ENCODE assay signal across 15 mouse cellular contexts in genomic region chr15:90827816-90828215, GRCm38 (mm10).
DNase-seq lines count a peak whose midpoint lies in the region; ATAC-seq and TF ChIP-seq lines count a peak whose summit lies in the region.
"Had no signal": no experiment of that assay in that cellular context is flagged by ENCODE, and none has a peak within 500 bp of the region (broad histone marks: within the 10 kb centered on the region; RNA-seq: fewer than 3 reads in every experiment).

No protein-coding gene starts in this region.

- no peak for TF ChIP-seq POLR2A in kidney, adult 2 months (IDR thresholded peaks at IDR 0.05; ENCODE audit: low read depth, low read length)

- no peaks in the 10 kb centered on the region for H3K36me3 ChIP-seq in forebrain, embryonic 12.5 days (replicated peaks)
- no peaks in the 10 kb centered on the region for H3K36me3 ChIP-seq in forebrain, embryonic 10.5 days (replicated peaks)
- H3K36me3 ChIP-seq in kidney, adult 2 months (ENCODE audit: control insufficient read depth, insufficient read depth, low read length), result no peaks in the 10 kb centered on the region
- H3K36me3 ChIP-seq in neural tube, embryonic 12.5 days, result no peaks in the 10 kb centered on the region
- H3K36me3 ChIP-seq: embryonic facial prominence, embryonic 12.5 days; heart, embryonic 15.5 days; limb, embryonic 10.5 days had no signal

- no peak overlapping the region for H3K9ac ChIP-seq in forebrain, embryonic 12.5 days
- no peak overlapping the region for H3K9ac ChIP-seq in neural tube, embryonic 12.5 days
- H3K9ac ChIP-seq: embryonic facial prominence, embryonic 12.5 days; heart, embryonic 15.5 days; liver, embryonic 14.5 days had no signal

- H3K9me3 ChIP-seq in forebrain, embryonic 12.5 days, result 0 out of 2 replicates have a peak, but pooled peaks cover 8% of the 10 kb centered on the region
- peaks cover 10% of the 10 kb centered on the region for H3K9me3 ChIP-seq in forebrain, embryonic 10.5 days
- H3K9me3 ChIP-seq in neural tube, embryonic 12.5 days, result peaks cover 7% of the 10 kb centered on the region; the same call in 1 of the 2 replicates
- H3K9me3 ChIP-seq: limb, embryonic 10.5 days had no signal

- no peak overlapping the region for H3K27ac ChIP-seq in forebrain, embryonic 12.5 days
- no peak overlapping the region for H3K27ac ChIP-seq in forebrain, embryonic 10.5 days
- no peak overlapping the region for H3K27ac ChIP-seq in kidney, adult 2 months (ENCODE audit: insufficient read depth, low read depth, low read length)
- H3K27ac ChIP-seq in neural tube, embryonic 12.5 days, result no peak overlapping the region
- H3K27ac ChIP-seq: embryonic facial prominence, embryonic 12.5 days; heart, embryonic 15.5 days; limb, embryonic 10.5 days; liver, embryonic 14.5 days had no signal

- DNase-seq in forebrain, embryonic 10.5 days (ENCODE audit: extremely low spot score, low spot score), result no peak
- peak; percentile 73 for DNase-seq in embryo, embryonic 10.5 days (ENCODE audit: low spot score)
- DNase-seq in kidney, adult 2 months, result peak; percentile 73
- no peak for DNase-seq in spleen, adult 18-20 months
- DNase-seq in urinary bladder, postnatal 36 days (ENCODE audit: low spot score in 2 of 2), result no peak
- DNase-seq in lung, postnatal 25 days (ENCODE audit: low spot score), result no peak
- DNase-seq: cerebellum, adult 8-10 months; gastrocnemius, postnatal 36 days had no signal

- H3K4me1 ChIP-seq in forebrain, embryonic 12.5 days, result 0 out of 2 replicates have a peak, but pooled peaks cover 4% of the 10 kb centered on the region
- peaks cover 15% of the 10 kb centered on the region for H3K4me1 ChIP-seq in forebrain, embryonic 10.5 days
- H3K4me1 ChIP-seq in kidney, adult 2 months (ENCODE audit: control insufficient read depth, insufficient read depth, low read length), result no peaks in the 10 kb centered on the region
- no peaks in the 10 kb centered on the region for H3K4me1 ChIP-seq in neural tube, embryonic 12.5 days
- H3K4me1 ChIP-seq: embryonic facial prominence, embryonic 12.5 days; heart, embryonic 15.5 days had no signal

- H3K27me3 ChIP-seq in forebrain, embryonic 12.5 days, result peaks cover 9% of the 10 kb centered on the region
- H3K27me3 ChIP-seq in forebrain, embryonic 10.5 days (ENCODE audit: poor library complexity, severe bottlenecking), result peaks cover 42% of the 10 kb centered on the region
- no peaks in the 10 kb centered on the region for H3K27me3 ChIP-seq in kidney, adult 2 months (replicated peaks; ENCODE audit: control insufficient read depth, insufficient read depth, low read length)
- no peaks in the 10 kb centered on the region for H3K27me3 ChIP-seq in neural tube, embryonic 12.5 days (replicated peaks)
- H3K27me3 ChIP-seq: embryonic facial prominence, embryonic 12.5 days; heart, embryonic 15.5 days had no signal

- no peak overlapping the region for H3K4me3 ChIP-seq in forebrain, embryonic 12.5 days (replicated peaks)
- no peak overlapping the region for H3K4me3 ChIP-seq in forebrain, embryonic 10.5 days
- no peak overlapping the region for H3K4me3 ChIP-seq in kidney, adult 2 months (ENCODE audit: insufficient read depth, low read depth, low read length)
- no peak overlapping the region for H3K4me3 ChIP-seq in neural tube, embryonic 12.5 days
- H3K4me3 ChIP-seq: embryonic facial prominence, embryonic 12.5 days; heart, embryonic 15.5 days; limb, embryonic 10.5 days had no signal

- no peak overlapping the region for H3K4me2 ChIP-seq in forebrain, embryonic 12.5 days
- H3K4me2 ChIP-seq in neural tube, embryonic 12.5 days (replicated peaks), result no peak overlapping the region
- H3K4me2 ChIP-seq: embryonic facial prominence, embryonic 12.5 days; heart, embryonic 15.5 days had no signal

- ATAC-seq in forebrain, embryonic 12.5 days (ENCODE audit: low FRiP score), result peak; percentile 86; the same call in 1 of the 2 replicates
- peak; percentile 89 for ATAC-seq in neural tube, embryonic 12.5 days (ENCODE audit: low FRiP score, low read depth)
- ATAC-seq: inflammation-experienced regulatory T-cells, adult 6 months had no signal

- 8% methylated on average over 4 of the region's 4 CpGs for WGBS in forebrain, embryonic 12.5 days
- WGBS in forebrain, embryonic 10.5 days, result 5% methylated on average over 4 of the region's 4 CpGs
- 10% methylated on average over 4 of the region's 4 CpGs for WGBS in kidney, adult 2 months
- WGBS in neural tube, embryonic 12.5 days, result 5% methylated on average over 4 of the region's 4 CpGs

- TF ChIP-seq CTCF in kidney, adult 2 months (conservative IDR thresholded peaks at IDR 0.05; ENCODE audit: insufficient read depth, insufficient read length, low read depth, low read length), result no peak

Comparison
In these comparisons a context has a peak if more than half of its experiments do, and no peak if none do; other contexts are left out.
1. DNase-seq: peak in embryo, embryonic 10.5 days (single experiment) and kidney, adult 2 months (single experiment); none in forebrain, embryonic 10.5 days (single experiment), spleen, adult 18-20 months (0 of 2), urinary bladder, postnatal 36 days (0 of 2) and lung, postnatal 25 days (single experiment).